Mouse (Mus musculus) limb, embryonic 12.5 days (tissue): Measurements from ENCODE around the gene Phf7. TPM values are rescaled to one million over a fixed set of nuclear protein-coding genes. Genes with fewer than 3 reads are reported as not detected.

Source experiments
- ATAC-seq: fragments of 200-750 bp; cut with Nextera tagmentation; 2 replicates; pipeline ENCODE4 v1.8.0; 2017; ENCODE audit warnings: low read depth, moderate TSS enrichment; ENCODE audit not compliant: insufficient number of reproducible peaks, insufficient read depth, low FRiP score, low TSS enrichment
- H3K27ac ChIP-seq: fragments of 300-500 bp; sonication (generic); 2 replicates; pipeline ENCODE4 v1.5.1; 2016; ENCODE audit warnings: mild to moderate bottlenecking, moderate library complexity
- H3K27me3 ChIP-seq: fragments of 300-500 bp; sonication (generic); 2 replicates; pipeline ENCODE4 v1.6.1; 2016; ENCODE audit warnings: mild to moderate bottlenecking, moderate library complexity
- H3K36me3 ChIP-seq: fragments of 300-500 bp; sonication (generic); 2 replicates; pipeline ENCODE4 v1.6.1; 2016; ENCODE audit warnings: mild to moderate bottlenecking, moderate library complexity
- H3K4me1 ChIP-seq: fragments of 300-500 bp; sonication (generic); replicated peaks from 2 replicates; pipeline ENCODE4 v1.6.1; 2016
- H3K4me2 ChIP-seq: fragments of 300-500 bp; sonication (generic); 2 replicates; pipeline ENCODE4 v1.6.1; 2016; ENCODE audit warnings: mild to moderate bottlenecking, moderate library complexity
- H3K4me3 ChIP-seq: fragments of 300-500 bp; sonication (generic); replicated peaks from 2 replicates; pipeline ENCODE4 v1.5.1; 2016; ENCODE audit warnings: mild to moderate bottlenecking
- H3K9ac ChIP-seq: fragments of 300-500 bp; sonication (generic); replicated peaks from 2 replicates; pipeline ENCODE4 v1.6.1; 2016; ENCODE audit warnings: mild to moderate bottlenecking, moderate library complexity
- H3K9me3 ChIP-seq: fragments of 300-500 bp; sonication (generic); 2 replicates; pipeline ENCODE4 v1.6.1; 2016; ENCODE audit warnings: mild to moderate bottlenecking, moderate library complexity
- WGBS: fragments of 180-500 bp; shearing (Covaris S2); methylation state at CpG from one replicate; pipeline ENCODE4 v1.1.7; 2016; 5-methylcytosine and 5-hydroxymethylcytosine counted together
- polyA plus RNA-seq: library from polyadenylated mRNA; unstranded; fragments of >200 nt; fragmentation: Nextera tagmentation; extraction: Ambion mirVana; gene quantifications from 2 replicates; pipeline ENCODE4 v1.2.1, GENCODE M21; 2016

Phf7 gene
- 13.5 and 14.1 TPM in 2 replicates for polyA plus RNA-seq

DNA sequence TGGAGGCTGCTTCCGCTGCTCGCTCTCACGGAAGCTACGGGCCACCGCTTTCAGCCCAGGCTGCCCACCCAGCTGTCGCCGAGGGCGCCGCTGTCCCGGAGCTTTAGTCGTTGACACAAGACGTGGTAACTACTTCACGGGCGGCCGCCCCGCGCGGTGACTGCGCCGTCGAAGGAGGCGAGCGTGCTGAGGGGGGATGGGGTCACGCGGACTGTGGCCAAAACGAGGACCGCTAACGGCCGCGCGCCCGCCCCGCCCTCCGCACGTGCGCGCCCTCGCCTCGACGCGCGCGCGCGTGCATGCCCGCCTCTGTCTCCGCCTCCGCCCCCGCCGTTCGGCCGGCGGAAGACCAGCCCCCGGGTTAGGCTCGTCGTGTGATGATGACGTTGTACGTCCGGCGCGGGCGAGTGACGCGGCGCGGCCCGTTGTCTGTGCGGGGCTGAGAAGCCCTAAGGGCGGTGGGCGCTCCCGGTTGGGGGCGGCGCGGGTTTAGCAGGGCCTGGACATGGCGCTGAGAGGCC is at the start of gene Phf7, which contains the start of gene Bap1:
Gene Phf7, minus strand, starts transcription at position 234 of the 521 bp plus-strand sequence.
Gene Bap1, plus strand, starts transcription at position 367 of the 521 bp plus-strand sequence.
- no peaks in the 10 kb centered on the region for H3K9me3 ChIP-seq
- peak within 1 kb of the TSS; percentile 94 for H3K4me3 ChIP-seq
- H3K27ac ChIP-seq = peak within 1 kb of the TSS; percentile 95
- peak within 1 kb of the TSS; percentile 82 for H3K4me2 ChIP-seq
- H3K27me3 ChIP-seq = no peaks in the 10 kb centered on the region
- H3K36me3 ChIP-seq = peaks cover 37% of the 10 kb centered on the region
- H3K9ac ChIP-seq = peak within 1 kb of the TSS; percentile 93
- ATAC-seq = peak; percentile 84
- under 1% methylated on average over 75 of the region's 75 CpGs for WGBS
- H3K4me1 ChIP-seq = peaks cover 16% of the 10 kb centered on the region

DNA sequence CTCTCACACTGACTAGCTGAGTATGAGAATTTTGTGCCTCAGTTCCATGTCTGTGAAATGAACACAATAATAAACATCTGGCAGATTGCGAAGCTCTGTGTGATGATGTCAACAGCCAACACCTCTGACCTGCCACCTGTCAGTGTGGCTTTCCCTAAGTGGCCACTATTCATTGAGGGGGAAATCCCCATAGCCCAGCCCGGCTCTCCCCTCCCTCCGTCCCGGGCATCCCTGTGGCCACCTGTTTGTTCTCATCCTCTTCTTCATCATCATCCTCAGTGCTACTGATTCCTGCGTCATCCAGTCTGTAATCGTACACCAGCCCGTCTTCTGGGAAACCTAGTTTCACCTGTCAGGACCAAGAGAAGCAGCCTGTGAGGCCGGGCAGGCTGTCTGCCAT is 34.6 kb upstream of the Phf7 start:
- Histone ChIP-seq H3K4me3 (no peak overlapping the region), H3K9me3 (no peaks in the 10 kb centered on the region), H3K36me3 (no peaks in the 10 kb centered on the region), H3K27me3 (no peaks in the 10 kb centered on the region; the same call in 1 of the 2 replicates), H3K27ac (no peak overlapping the region), H3K4me2 (no peak overlapping the region), H3K4me1 (no peaks in the 10 kb centered on the region), H3K9ac (no peak overlapping the region)
- no peak for ATAC-seq
- 81% methylated on average over 8 of the region's 8 CpGs for WGBS

- Histone ChIP-seq H3K9me3 (no peaks in the 10 kb centered on the region), H3K27me3 (no peaks in the 10 kb centered on the region), H3K9ac (no peak overlapping the region), H3K4me2 (no peak overlapping the region), H3K27ac (no peak overlapping the region), H3K4me3 (no peak overlapping the region), H3K36me3 (no peaks in the 10 kb centered on the region), H3K4me1 (peaks cover 19% of the 10 kb centered on the region)
- no peak for ATAC-seq
- 24% methylated on average over 7 of the region's 7 CpGs for WGBS
Observed at GRCm38 (mm10) chr14:31272164-31272563, 21.0 kb upstream of the Phf7 start.

DNA sequence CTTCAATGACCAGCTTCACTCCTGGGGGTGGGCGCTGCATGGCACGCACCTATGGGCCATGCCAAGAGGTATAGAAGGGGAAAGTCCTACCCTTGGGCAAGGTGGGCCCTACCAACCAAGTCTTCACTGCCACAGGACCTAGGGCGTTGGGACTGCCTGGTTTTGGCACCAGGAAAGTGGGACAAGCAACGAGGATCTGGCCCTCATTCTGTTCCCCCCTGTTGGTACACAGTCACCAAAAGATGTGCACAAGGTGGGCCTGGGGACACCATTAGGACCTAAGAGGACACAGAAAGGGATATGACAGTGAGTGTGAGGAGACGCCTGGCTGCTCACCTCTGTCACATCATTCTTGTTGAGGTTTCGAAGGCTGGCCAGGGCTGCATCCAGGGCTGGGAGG is 20.0 kb upstream of the Phf7 start:
- WGBS = 90% methylated on average over 6 of the region's 6 CpGs
- Histone ChIP-seq H3K9me3 (no peaks in the 10 kb centered on the region), H3K4me3 (no peak overlapping the region), H3K27ac (no peak overlapping the region), H3K36me3 (no peaks in the 10 kb centered on the region), H3K9ac (no peak overlapping the region), H3K27me3 (no peaks in the 10 kb centered on the region), H3K4me2 (no peak overlapping the region), H3K4me1 (peaks cover 19% of the 10 kb centered on the region)
- no peak for ATAC-seq

- WGBS = 14% methylated on average over 28 of the region's 28 CpGs
- H3K27ac ChIP-seq = peak overlapping the region; percentile 67
- H3K4me1 ChIP-seq = peaks cover 19% of the 10 kb centered on the region
- H3K4me3 ChIP-seq = peak overlapping the region; percentile 42
- H3K9me3 ChIP-seq = no peaks in the 10 kb centered on the region
- ATAC-seq = peak; percentile 91
- H3K9ac ChIP-seq = peak overlapping the region; percentile 53
- peak overlapping the region; percentile 59 for H3K4me2 ChIP-seq
- no peaks in the 10 kb centered on the region for H3K36me3 ChIP-seq
- no peaks in the 10 kb centered on the region for H3K27me3 ChIP-seq
Observed at GRCm38 (mm10) chr14:31269456-31270100, 18.5 kb upstream of the Phf7 start.

DNA sequence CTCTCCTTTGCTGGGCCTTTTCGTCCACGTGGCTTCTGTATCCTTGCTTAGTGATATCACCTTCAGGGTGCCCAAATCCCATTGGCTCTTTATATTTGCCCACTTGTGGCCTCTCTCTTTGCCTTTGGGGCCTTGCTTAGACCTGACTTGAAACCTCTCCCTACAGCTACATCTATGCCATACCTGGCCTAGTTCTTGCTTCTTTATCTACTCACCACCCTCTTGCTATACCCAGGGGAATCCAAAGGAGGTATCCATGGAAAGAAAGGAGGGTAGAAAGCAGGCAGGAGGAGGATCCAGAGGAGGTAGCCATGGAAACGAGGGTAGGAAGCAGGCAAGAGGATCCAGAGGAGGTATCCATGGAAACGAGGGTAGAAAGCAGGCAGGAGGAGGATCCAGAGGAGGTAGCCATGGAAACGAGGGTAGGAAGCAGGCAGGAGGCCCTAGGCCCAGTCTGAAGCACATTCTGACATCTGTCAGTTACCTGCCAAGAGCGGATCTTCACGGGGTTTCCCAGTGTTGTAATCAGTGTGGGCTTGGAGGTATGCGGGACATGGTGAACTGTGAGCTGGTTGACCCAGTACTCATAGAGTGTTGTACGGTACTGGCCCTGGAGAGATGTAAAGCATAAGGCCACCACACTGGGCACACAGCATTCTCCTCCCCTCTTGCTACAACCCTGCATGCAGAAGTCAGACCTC is 17.3 kb upstream of the Phf7 start:
- Histone ChIP-seq H3K27ac (peak overlapping the region; percentile 66; the same call in 1 of the 2 replicates), H3K9ac (peak overlapping the region; percentile 53; the same call in 1 of the 2 replicates), H3K4me1 (peaks cover 19% of the 10 kb centered on the region), H3K9me3 (no peaks in the 10 kb centered on the region), H3K4me2 (peak overlapping the region; percentile 59), H3K36me3 (peaks cover 1% of the 10 kb centered on the region; the same call in 1 of the 2 replicates), H3K27me3 (no peaks in the 10 kb centered on the region), H3K4me3 (peak overlapping the region; percentile 42)
- ATAC-seq = no peak
- 69% methylated on average over 9 of the region's 9 CpGs for WGBS

- H3K36me3 ChIP-seq = peaks cover 9% of the 10 kb centered on the region
- WGBS = 90% methylated on average over 11 of the region's 11 CpGs
- H3K27me3 ChIP-seq = no peaks in the 10 kb centered on the region
- no peaks in the 10 kb centered on the region for H3K9me3 ChIP-seq
- H3K4me3 ChIP-seq = no peak overlapping the region
- no peak overlapping the region for H3K9ac ChIP-seq
- no peak overlapping the region for H3K4me2 ChIP-seq
- no peak for ATAC-seq
- H3K4me1 ChIP-seq = peaks cover 19% of the 10 kb centered on the region
- no peak overlapping the region for H3K27ac ChIP-seq
Observed at GRCm38 (mm10) chr14:31267649-31268048, 16.5 kb upstream of the Phf7 start.

DNA sequence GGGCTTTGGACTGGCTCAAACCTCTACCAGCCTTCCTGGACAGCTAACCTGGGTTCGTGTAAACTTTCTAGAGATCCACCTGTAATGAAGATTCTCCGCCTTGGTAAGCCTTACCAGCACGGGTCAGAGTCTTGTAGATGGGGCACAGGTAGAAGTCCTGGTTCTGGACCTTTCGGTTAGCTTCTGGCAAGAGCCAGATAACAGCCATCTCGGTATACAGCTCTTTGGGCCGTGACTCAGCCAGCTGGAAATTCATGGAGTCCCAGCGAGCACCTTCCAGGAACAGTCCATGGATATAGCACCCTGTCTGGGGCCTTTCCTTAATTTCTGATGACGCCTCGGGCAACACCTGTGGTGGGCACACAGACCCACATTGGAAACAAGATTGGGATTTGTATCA is 9.8 kb upstream of the Phf7 start:
- peaks cover 76% of the 10 kb centered on the region for H3K36me3 ChIP-seq
- H3K27ac ChIP-seq = no peak overlapping the region
- WGBS = 95% methylated on average over 9 of the region's 9 CpGs

GRCm38 (mm10) chr14:31260374-31260773 is 9.3 kb upstream of the Phf7 start:
- Histone ChIP-seq H3K4me2 (no peak overlapping the region), H3K4me1 (no peaks in the 10 kb centered on the region; the same call in 1 of the 2 replicates), H3K9me3 (no peaks in the 10 kb centered on the region), H3K9ac (no peak overlapping the region), H3K27ac (no peak overlapping the region), H3K27me3 (no peaks in the 10 kb centered on the region), H3K4me3 (no peak overlapping the region), H3K36me3 (peaks cover 82% of the 10 kb centered on the region)
- 94% methylated on average over 4 of the region's 4 CpGs for WGBS
- ATAC-seq = no peak

More for the DNA sequence above, 9.8 kb upstream of the Phf7 start:
- no peak overlapping the region for H3K4me2 ChIP-seq
- H3K4me1 ChIP-seq = no peaks in the 10 kb centered on the region; the same call in 1 of the 2 replicates
- no peaks in the 10 kb centered on the region for H3K9me3 ChIP-seq
- H3K9ac ChIP-seq = no peak overlapping the region
- H3K27me3 ChIP-seq = no peaks in the 10 kb centered on the region
- H3K4me3 ChIP-seq = no peak overlapping the region
- no peak for ATAC-seq

DNA sequence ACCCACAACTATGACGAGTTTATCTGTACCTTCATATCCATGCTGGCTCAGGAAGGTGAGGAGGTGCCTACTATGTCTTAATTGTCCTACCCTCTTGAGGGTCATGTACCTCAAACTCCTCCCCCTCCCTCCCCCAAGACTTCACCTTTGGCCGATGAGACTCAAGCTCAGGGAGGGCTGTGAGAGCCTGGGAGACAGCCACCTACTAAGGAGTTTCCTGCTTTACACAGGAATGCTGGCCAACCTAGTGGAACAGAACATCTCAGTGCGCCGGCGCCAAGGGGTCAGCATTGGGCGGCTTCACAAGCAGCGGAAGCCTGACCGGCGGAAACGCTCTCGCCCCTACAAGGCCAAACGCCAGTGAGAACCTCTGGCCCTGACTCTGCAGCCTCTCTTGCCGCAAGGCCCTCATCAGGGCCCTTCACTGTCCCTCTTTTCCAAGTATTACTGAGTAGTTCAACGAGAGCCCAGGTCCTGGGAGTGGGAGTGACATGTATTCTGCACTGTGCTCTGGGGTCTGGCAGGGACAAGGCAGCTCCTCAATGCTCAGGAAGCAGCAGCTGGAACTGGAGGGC is 7.4 kb upstream of the Phf7 start:
- WGBS = 94% methylated on average over 14 of the region's 14 CpGs
- no peaks in the 10 kb centered on the region for H3K9me3 ChIP-seq
- H3K4me2 ChIP-seq = no peak overlapping the region
- peaks cover 100% of the 10 kb centered on the region for H3K36me3 ChIP-seq
- H3K4me1 ChIP-seq = no peaks in the 10 kb centered on the region
- no peaks in the 10 kb centered on the region for H3K27me3 ChIP-seq
- H3K4me3 ChIP-seq = no peak overlapping the region
- no peak overlapping the region for H3K27ac ChIP-seq
- H3K9ac ChIP-seq = no peak overlapping the region
- ATAC-seq = no peak

GRCm38 (mm10) chr14:31252091-31252490 is 974 bp upstream of the Phf7 start:
- peaks cover 16% of the 10 kb centered on the region for H3K4me1 ChIP-seq
- H3K4me3 ChIP-seq = peak overlapping the region; percentile 94
- ATAC-seq = no peak
- H3K27ac ChIP-seq = no peak overlapping the region
- H3K4me2 ChIP-seq = peak overlapping the region; percentile 82
- 88% methylated on average over 5 of the region's 5 CpGs for WGBS
- H3K9ac ChIP-seq = peak overlapping the region; percentile 93
- no peaks in the 10 kb centered on the region for H3K27me3 ChIP-seq
- no peaks in the 10 kb centered on the region for H3K9me3 ChIP-seq
- H3K36me3 ChIP-seq = peaks cover 47% of the 10 kb centered on the region
